Mouse (Mus musculus): ENCODE results near the gene Samd9l.
"Not testable (repeated sequence)": the region's sequence is repeated elsewhere in the genome, so short reads cannot be mapped to it uniquely, and the experiment has no call there.

The Samd9l gene

GRCm38 (mm10) chr6:3399340-3400068, at the start of gene Samd9l:
Gene Samd9l, minus strand, starts transcription at chr6:3399572.
- DNase-seq = peak; percentile 98

GRCm38 (mm10) chr6:3447404-3447803, 48.0 kb upstream of the Samd9l start:
- DNase-seq = peak; percentile 93

- no peak for DNase-seq
Measured at GRCm38 (mm10) chr6:3443905-3444304, 44.5 kb upstream of the Samd9l start.

GRCm38 (mm10) chr6:3436087-3436486, 36.7 kb upstream of the Samd9l start:
- no peak for DNase-seq

- DNase-seq = not testable (repeated sequence)
Measured at GRCm38 (mm10) chr6:3430976-3431375, 31.6 kb upstream of the Samd9l start.

- no peak for DNase-seq
Measured at GRCm38 (mm10) chr6:3427047-3427446, 27.7 kb upstream of the Samd9l start.

GRCm38 (mm10) chr6:3425333-3425732, 26.0 kb upstream of the Samd9l start:
- peak; percentile 80 for DNase-seq

GRCm38 (mm10) chr6:3424613-3425277, 25.4 kb upstream of the Samd9l start:
- DNase-seq = peak; percentile 97

GRCm38 (mm10) chr6:3397182-3397906, 2.0 kb downstream of the Samd9l start:
- peak; percentile 91 for DNase-seq

GRCm38 (mm10) chr6:3395921-3396611, 3.3 kb downstream of the Samd9l start:
- peak; percentile 91 for DNase-seq

GRCm38 (mm10) chr6:3389995-3390394, 9.4 kb downstream of the Samd9l start:
- peak; percentile 84 for DNase-seq

GRCm38 (mm10) chr6:3386565-3386964, 12.8 kb downstream of the Samd9l start:
- no peak for DNase-seq

- peak; percentile 52 for DNase-seq
Measured at GRCm38 (mm10) chr6:3384816-3385215, 14.6 kb downstream of the Samd9l start.

- DNase-seq = peak; percentile 93
Measured at GRCm38 (mm10) chr6:3384115-3384791, 15.1 kb downstream of the Samd9l start.

- DNase-seq = no peak
Measured at GRCm38 (mm10) chr6:3379146-3379545, 20.2 kb downstream of the Samd9l start.

GRCm38 (mm10) chr6:3376687-3377086, 22.7 kb downstream of the Samd9l start:
- no peak for DNase-seq

- peak; percentile 82 for DNase-seq
Measured at GRCm38 (mm10) chr6:3369527-3369926, 29.8 kb downstream of the Samd9l start.

GRCm38 (mm10) chr6:3365609-3366008, 33.8 kb downstream of the Samd9l start:
- not testable (repeated sequence) for DNase-seq

- peak; percentile 95 for DNase-seq
Measured at GRCm38 (mm10) chr6:3345924-3346597, 53.3 kb downstream of the Samd9l start.

- not testable (repeated sequence) for DNase-seq
Measured at GRCm38 (mm10) chr6:3345043-3345639, 54.2 kb downstream of the Samd9l start.

- not testable (repeated sequence) for DNase-seq
Measured at GRCm38 (mm10) chr6:3343603-3344247, 55.6 kb downstream of the Samd9l start.
